Mouse (Mus musculus): Measurements from ENCODE around the gene Rpe.

DNA sequence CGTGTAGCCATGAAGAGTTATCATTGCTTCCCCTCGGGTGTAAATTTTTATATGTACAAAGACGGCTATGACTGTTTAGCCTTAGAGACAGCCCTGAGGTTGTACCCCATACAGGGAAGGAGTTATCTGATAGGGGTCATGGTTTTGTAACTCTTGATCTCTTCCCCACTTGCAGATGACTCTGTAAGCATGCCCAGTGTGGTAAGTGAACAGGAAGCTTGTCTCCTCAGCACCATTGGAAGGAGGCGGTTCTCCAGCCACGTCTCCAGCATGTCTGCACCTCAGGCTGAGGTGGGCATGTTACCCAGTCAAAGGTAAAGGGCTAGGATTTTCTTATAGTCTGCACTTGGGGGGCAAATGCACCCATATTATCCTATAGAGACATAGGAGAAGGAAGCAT is 17.7 kb upstream of the Rpe start:
- no peak for TF ChIP-seq POLR2A (IDR thresholded peaks at IDR 0.05; ENCODE audit: extremely low read depth, insufficient read depth, low read length)
- TF ChIP-seq CTCF (IDR thresholded peaks at IDR 0.05; ENCODE audit: low read depth, low read length): no peak
